Mouse (Mus musculus) right cerebral cortex, postnatal 25 days (tissue): Measurements from ENCODE around the gene Ankrd12.

ENCODE experiments used
- DNase-seq: peaks from one replicate; pipeline ENCODE4 v3.0.0; 2022

Ankrd12 gene

GRCm38 (mm10) chr17:65961606-65962136 lies 115.2 kb downstream of the Ankrd12 start:
- DNase-seq: no peak

GRCm38 (mm10) chr17:65959011-65959410 lies 117.9 kb downstream of the Ankrd12 start:
- no peak for DNase-seq

DNA sequence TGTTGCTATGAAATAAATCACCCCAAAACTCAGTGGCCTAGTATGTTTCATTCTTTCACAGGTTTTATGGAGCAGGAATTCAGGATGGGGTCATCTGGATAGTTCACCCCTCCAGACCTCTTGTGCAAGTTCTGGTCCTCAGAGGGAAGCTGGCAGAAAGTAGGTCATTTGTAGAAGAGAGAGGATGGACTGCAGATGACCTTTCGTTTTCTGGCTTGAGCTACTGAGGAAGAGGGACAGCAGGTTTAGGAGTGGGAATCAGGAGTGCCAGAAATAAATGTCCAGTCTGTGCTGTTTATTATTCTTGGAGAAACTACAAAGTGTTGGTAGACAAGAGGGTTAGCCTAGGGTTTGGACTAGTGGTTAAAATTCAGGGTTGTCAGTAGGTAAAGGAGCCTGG lies 118.5 kb downstream of the Ankrd12 start:
- DNase-seq: no peak

DNA sequence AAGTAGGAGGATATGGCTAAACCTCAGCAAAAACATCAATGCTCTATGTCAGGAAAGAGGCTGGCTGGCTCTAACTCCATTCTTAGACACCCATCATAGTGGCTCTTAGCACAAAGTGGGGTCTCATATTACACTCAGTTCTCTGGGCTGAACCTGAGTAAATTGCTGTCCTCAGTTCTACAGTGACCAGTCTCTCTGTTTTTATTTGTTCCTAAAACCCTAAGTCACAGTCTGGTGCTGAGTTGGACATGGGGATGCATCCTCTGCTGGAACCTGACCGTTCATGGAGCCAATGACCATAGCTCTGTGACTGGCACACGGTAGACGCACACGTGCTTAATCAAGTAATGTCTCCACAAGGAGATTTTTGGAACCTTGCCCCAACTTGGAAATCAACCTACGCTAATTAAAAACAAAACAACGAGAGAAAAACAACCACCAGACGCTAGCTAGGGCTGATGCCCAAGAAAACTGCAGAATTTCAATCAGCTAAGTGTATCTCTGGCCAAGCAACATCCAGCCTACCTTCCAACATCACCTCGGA lies 119.0 kb downstream of the Ankrd12 start:
- DNase-seq: no peak

- no peak for DNase-seq
These were observed 119.7 kb downstream of the Ankrd12 start for GRCm38 (mm10) chr17:65956993-65957781.

GRCm38 (mm10) chr17:65956140-65956539 lies 120.7 kb downstream of the Ankrd12 start:
- no peak for DNase-seq

DNA sequence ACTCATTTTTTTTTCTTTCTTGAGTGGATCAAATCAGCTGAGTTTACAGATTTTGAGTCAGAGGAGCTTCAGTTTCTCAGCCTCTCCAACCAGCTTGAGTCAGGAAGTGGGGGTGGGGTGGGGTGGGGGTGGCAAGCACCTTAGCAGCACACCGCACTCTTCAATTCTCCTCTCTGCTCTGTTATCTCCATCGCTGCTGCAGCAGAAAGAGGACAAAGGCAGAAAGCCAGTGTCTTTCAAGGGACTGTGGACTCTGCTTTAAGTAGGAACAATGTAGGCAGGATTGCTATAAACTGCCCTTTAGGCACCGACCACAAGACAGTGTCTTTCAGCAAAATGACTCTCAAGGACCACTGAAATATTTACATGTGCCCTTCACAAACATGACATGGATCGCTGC lies 122.9 kb downstream of the Ankrd12 start:
- DNase-seq: no peak

DNA sequence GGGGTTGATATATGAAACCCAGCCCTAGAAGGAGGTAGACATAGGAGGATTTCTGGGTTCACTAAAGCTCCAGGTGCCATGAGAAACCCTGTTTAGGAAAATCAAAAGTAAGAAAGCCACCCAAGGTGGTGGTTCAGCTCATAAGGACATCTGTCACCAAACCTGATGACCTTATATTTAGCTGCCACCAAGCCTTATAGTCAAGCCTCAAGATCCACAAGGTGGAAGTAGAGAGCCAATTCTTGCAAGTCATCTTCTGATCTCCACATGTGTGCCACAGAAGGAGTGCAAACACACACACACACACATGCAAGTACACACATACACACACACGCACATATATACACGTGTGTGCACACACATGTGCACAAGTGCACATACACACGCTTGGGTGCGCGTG lies 124.8 kb downstream of the Ankrd12 start:
- DNase-seq: no peak

- peak; percentile 93 for DNase-seq
These were observed 126.1 kb downstream of the Ankrd12 start, which contains the start of gene Twsg1 for GRCm38 (mm10) chr17:65950622-65951404. TSS of gene Twsg1 (minus strand) at chr17:65951226.

GRCm38 (mm10) chr17:65950183-65950582 lies 126.7 kb downstream of the Ankrd12 start:
- no peak for DNase-seq

- DNase-seq: no peak
These were observed 129.6 kb downstream of the Ankrd12 start for GRCm38 (mm10) chr17:65947307-65947706.

- no peak for DNase-seq
These were observed 131.5 kb downstream of the Ankrd12 start for GRCm38 (mm10) chr17:65945420-65945819.

GRCm38 (mm10) chr17:65942394-65942793 lies 134.5 kb downstream of the Ankrd12 start:
- no peak for DNase-seq

DNA sequence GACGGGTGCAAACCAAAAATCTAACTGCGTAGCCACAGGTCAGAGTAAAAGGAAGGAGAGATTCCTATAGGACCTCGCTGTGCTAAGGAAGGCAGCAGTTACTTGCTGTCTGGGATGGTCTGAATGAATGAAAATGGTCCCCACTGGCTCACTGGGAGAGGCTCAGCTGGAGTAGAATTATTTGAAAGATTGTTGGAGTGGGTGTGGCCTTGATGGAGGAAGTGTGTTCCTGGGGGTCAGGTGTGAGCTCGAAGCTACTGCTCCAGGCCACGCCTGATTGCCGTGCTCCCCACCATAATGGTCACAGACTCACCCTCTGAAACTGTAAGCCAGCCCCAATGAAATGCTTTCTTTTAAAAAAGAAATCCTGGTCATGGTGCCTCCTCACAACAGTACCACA lies 135.6 kb downstream of the Ankrd12 start:
- no peak for DNase-seq

DNA sequence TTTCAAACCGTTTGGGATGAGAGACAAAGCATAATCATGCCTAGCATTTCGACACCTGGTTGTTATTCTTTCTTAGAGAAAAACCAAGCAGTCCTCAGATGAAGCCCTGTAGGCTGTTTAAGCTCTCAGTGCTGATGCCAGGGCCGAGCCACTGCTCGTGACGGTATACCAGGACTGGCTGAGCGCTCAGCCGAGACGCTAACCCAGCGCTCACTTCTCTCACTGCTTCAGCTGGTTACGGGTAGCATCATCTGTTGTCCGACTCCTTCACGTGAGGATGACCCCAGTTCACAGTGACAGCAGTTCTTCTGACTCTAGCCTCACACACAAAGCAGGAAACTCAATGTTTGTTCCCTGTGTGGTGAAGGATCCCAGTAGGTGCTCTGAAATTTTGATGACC lies 136.7 kb downstream of the Ankrd12 start:
- DNase-seq: no peak

GRCm38 (mm10) chr17:65939461-65940192 lies 137.3 kb downstream of the Ankrd12 start:
- no peak for DNase-seq

DNA sequence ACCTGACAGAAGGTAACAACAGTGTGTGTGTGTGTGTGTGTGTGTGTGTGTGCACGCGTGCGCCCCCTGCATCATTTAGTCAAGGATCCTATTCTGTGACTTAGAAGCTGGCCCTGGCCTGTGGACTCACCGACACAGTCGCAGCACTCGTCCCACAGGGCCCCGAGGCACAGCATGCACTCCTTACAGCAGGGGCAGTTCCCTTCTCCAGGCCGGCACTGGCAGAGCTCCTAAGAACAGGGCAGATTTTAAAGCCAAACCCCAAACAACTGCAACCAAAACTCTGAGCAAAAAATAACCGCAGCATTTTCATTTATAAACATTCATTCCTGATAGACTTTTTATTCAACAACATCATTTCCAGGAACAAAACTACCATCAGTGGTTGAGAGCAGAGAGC lies 139.2 kb downstream of the Ankrd12 start:
- DNase-seq: no peak

- DNase-seq: no peak
These were observed 143.1 kb downstream of the Ankrd12 start for GRCm38 (mm10) chr17:65933741-65934140.

GRCm38 (mm10) chr17:65931525-65931924 lies 145.4 kb downstream of the Ankrd12 start:
- no peak for DNase-seq

DNA sequence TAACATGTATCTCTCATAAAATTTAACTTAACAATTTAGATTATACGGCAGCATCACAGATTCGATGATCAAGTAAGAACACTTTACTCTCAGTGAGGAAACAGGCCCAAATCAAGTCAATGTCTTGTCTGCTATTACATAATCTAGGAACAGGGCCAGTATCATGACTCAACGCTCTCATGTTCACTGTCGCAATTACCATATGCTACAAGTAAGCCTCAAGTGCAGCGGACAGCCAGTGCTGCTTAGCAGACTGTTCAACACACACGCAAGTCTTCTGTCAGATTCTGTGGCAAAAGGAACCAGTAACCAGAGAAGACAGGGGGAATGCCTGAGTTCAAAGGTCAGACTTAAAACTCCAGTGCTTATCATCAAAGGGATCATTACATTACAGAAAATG lies 145.9 kb downstream of the Ankrd12 start:
- DNase-seq: peak; percentile 35

DNA sequence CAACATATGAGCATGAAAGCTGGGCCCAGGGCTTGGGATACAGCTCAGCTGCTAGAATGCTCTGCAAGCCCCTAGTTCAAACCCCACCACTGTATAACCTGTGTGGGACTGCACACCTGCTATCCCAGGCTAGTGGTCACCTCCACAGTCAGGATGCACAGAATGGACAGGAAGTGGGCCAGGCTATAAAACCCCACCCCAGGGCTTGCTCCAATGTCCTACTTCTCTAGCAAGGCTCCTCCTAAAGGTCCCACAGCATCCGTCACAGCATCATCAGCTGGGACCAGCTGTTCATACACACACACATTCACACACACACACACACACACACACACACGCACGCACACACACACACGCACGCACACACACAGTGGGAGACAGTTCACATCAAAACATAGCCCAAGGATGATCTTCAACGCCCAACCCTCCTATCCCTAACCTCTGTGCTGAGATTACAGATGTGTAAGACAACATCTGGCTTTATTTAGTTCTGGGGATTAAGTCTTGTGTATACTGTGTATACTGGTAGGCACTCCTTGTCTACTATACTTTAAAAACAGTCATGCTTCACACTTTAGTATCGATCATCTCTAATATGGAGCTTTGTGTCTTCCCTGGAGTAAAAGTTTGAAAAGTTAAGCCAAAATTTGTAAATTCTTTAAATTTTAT lies 146.6 kb downstream of the Ankrd12 start:
- DNase-seq: no peak

GRCm38 (mm10) chr17:65929319-65929978 lies 147.4 kb downstream of the Ankrd12 start:
- no peak for DNase-seq
